ENCODE assay signal across 24 mouse cellular contexts in the genomic region with DNA sequence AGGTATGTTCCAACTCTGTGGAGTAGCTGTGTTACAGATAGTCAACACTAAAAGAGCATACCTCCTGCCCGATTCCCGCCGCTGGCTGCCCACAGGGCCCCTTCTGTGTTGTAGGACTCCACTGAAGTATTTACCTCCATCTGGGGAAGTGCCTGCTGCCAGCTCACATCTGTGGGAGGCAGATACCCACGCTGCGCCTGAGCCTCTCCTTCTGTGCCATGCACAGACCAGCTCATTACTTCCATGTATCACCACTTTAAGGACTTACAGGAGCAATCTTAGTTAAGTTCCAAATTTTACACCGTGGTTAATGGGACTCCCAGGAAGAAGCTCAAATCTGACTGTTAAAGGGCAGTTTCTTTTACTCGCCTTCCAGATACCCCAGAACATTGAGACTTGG. TPM values are rescaled to one million over a fixed set of nuclear protein-coding genes. Genes with fewer than 3 reads are reported as not detected.
DNase-seq lines count a peak whose midpoint lies in the region; ATAC-seq lines count a peak whose summit lies in the region.
"Had no signal": no experiment of that assay in that cellular context is flagged by ENCODE, and none has a peak within 500 bp of the region (broad histone marks: within the 10 kb centered on the region; RNA-seq: fewer than 3 reads in every experiment).

No protein-coding gene starts in this region.

- no peak for ATAC-seq in forebrain, embryonic 11.5 days (replicated peaks; ENCODE audit: low FRiP score)
- ATAC-seq: activated CD4-positive, CD25-positive, alpha-beta regulatory T cell, adult 4 months; forebrain, embryonic 16.5 days; intestine, embryonic 15.5 days; midbrain, embryonic 15.5 days had no signal

- no peak overlapping the region for H3K4me3 ChIP-seq in forebrain, embryonic 11.5 days (ENCODE audit: low read depth, low read length)
- H3K4me3 ChIP-seq: hindbrain, embryonic 15.5 days; intestine, embryonic 15.5 days; limb, embryonic 13.5 days; megakaryocyte, embryonic 14.5 days; midbrain, embryonic 15.5 days had no signal

- H3K36me3 ChIP-seq in forebrain, embryonic 11.5 days (ENCODE audit: control insufficient read depth, insufficient read depth, low read length), result no peaks in the 10 kb centered on the region
- H3K36me3 ChIP-seq: hindbrain, embryonic 15.5 days; intestine, embryonic 15.5 days; limb, embryonic 13.5 days; midbrain, embryonic 15.5 days had no signal

- no peak overlapping the region for H3K9ac ChIP-seq in forebrain, embryonic 11.5 days (ENCODE audit: low read length)
- H3K9ac ChIP-seq: hindbrain, embryonic 15.5 days; intestine, embryonic 15.5 days; limb, embryonic 13.5 days; liver, embryonic 14.5 days; lung, embryonic 14.5 days; midbrain, embryonic 15.5 days had no signal

- H3K9me3 ChIP-seq in forebrain, embryonic 11.5 days (ENCODE audit: control insufficient read depth, low read length), result no peaks in the 10 kb centered on the region
- H3K9me3 ChIP-seq: hindbrain, embryonic 15.5 days; intestine, embryonic 15.5 days; limb, embryonic 13.5 days; midbrain, embryonic 15.5 days had no signal

- peak; percentile 50 to 73 for DNase-seq in cerebellum, postnatal 10 days
- DNase-seq in cerebellum, adult 11 months, result no peak
- peak; percentile 51 for DNase-seq in layer of hippocampus, adult 9-11 months
- DNase-seq in layer of hippocampus, postnatal 25 days (ENCODE audit: extremely low spot score in 1 of 2, low spot score in 1 of 2), result no peak
- peak; percentile 74 for DNase-seq in right cerebral cortex, adult 18-20 months
- DNase-seq in right cerebral cortex, postnatal 14 days, result no peak
- peak; percentile 53 to 68 for DNase-seq in right cerebral cortex, postnatal 36 days (ENCODE audit: low spot score in 2 of 2)
- no peak for DNase-seq in forebrain, embryonic 11.5 days (ENCODE audit: low spot score)
- DNase-seq: adrenal gland, adult 8-10 months; cerebellum, adult 2 months; cerebellum, postnatal 36 days; embryo, embryonic 11 days; kidney, adult 8-10 months had no signal

- no peaks in the 10 kb centered on the region for H3K4me1 ChIP-seq in forebrain, embryonic 11.5 days (replicated peaks; ENCODE audit: control insufficient read depth, insufficient read depth, low read length)
- H3K4me1 ChIP-seq: intestine, embryonic 15.5 days; megakaryocyte, embryonic 14.5 days had no signal

- no peak overlapping the region for H3K4me2 ChIP-seq in forebrain, embryonic 11.5 days (ENCODE audit: low read depth, low read length, severe bottlenecking)
- H3K4me2 ChIP-seq: heart, embryonic 11.5 days; hindbrain, embryonic 15.5 days; intestine, embryonic 15.5 days; limb, embryonic 13.5 days; lung, embryonic 14.5 days; midbrain, embryonic 15.5 days had no signal

- no peak overlapping the region for H3K27ac ChIP-seq in forebrain, embryonic 11.5 days (ENCODE audit: low read depth, low read length)
- H3K27ac ChIP-seq: hindbrain, embryonic 15.5 days; intestine, embryonic 15.5 days; limb, embryonic 13.5 days; liver, embryonic 14.5 days; midbrain, embryonic 15.5 days had no signal

- 92% methylated on average over 7 of the region's 7 CpGs for WGBS in forebrain, embryonic 11.5 days

- no peaks in the 10 kb centered on the region for H3K27me3 ChIP-seq in forebrain, embryonic 11.5 days (ENCODE audit: control insufficient read depth, insufficient read depth, low read length)
- H3K27me3 ChIP-seq: hindbrain, embryonic 15.5 days; intestine, embryonic 15.5 days; limb, embryonic 13.5 days; midbrain, embryonic 15.5 days had no signal

RNA-seq across cellular contexts. Expression of gene Enox1, which starts 23.7 kb away (rescaled TPM):
- 10 to 100 TPM; 54.8 to 61.9 TPM for total RNA-seq in layer of hippocampus, postnatal 25 days (2021)
- 22.6 and 23.4 TPM in 2 replicates for polyA plus RNA-seq in forebrain, embryonic 11.5 days (2014; fragmentation: Nextera tagmentation; extraction: Ambion mirVana)
- total RNA-seq: granulocyte monocyte progenitor cell, adult 5-6 weeks had no signal

Comparison
In these comparisons a context has a peak if more than half of its experiments do, and no peak if none do; other contexts are left out.
1. DNase-seq: peak in cerebellum, postnatal 10 days (2 of 2), layer of hippocampus, adult 9-11 months (single experiment), right cerebral cortex, adult 18-20 months (single experiment) and right cerebral cortex, postnatal 36 days (2 of 2); none in cerebellum, adult 11 months (single experiment), layer of hippocampus, postnatal 25 days (0 of 2), right cerebral cortex, postnatal 14 days (single experiment) and forebrain, embryonic 11.5 days (single experiment).